Mouse (Mus musculus) intestine, embryonic 14.5 days (tissue): ENCODE results near the gene Prmt3. TPM values are rescaled to one million over a fixed set of nuclear protein-coding genes. Genes with fewer than 3 reads are reported as not detected.
A peak's percentile ranks its signal among the peaks of the same experiment; 100 is the strongest.

Experiments used
- ATAC-seq: fragments of 200-750 bp; cut with Nextera tagmentation; replicated peaks from 2 replicates; pipeline ENCODE4 v1.8.0; 2017; ENCODE audit warnings: low read depth, moderate number of reproducible peaks, moderate TSS enrichment, moderate library complexity; ENCODE audit not compliant: low FRiP score, low TSS enrichment
- DNase-seq: peaks from one replicate; pipeline ENCODE4 v3.0.0-alpha.2; 2018; ENCODE audit warnings: low spot score
- H3K27ac ChIP-seq: fragments of 300-500 bp; sonication (generic); 2 replicates; pipeline ENCODE4 v1.5.1; 2014; ENCODE audit warnings: low read depth, mild to moderate bottlenecking, control low read depth
- H3K27me3 ChIP-seq: fragments of 300-500 bp; sonication (generic); replicated peaks from 2 replicates; pipeline ENCODE4 v1.6.1; 2014; ENCODE audit warnings: low read length, control low read depth; ENCODE audit not compliant: control insufficient read depth, insufficient read depth
- H3K36me3 ChIP-seq: fragments of 300-500 bp; sonication (generic); 2 replicates; pipeline ENCODE4 v1.6.1; 2014; ENCODE audit warnings: low read length, control low read depth; ENCODE audit not compliant: control insufficient read depth, insufficient read depth
- H3K4me1 ChIP-seq: fragments of 300-500 bp; sonication (generic); replicated peaks from 2 replicates; pipeline ENCODE4 v1.6.1; 2014; ENCODE audit warnings: low read length, control low read depth, mixed read lengths; ENCODE audit not compliant: control insufficient read depth, insufficient read depth
- H3K4me2 ChIP-seq: fragments of 300-500 bp; sonication (generic); 2 replicates; pipeline ENCODE4 v1.6.1; 2014; ENCODE audit warnings: low read length
- H3K4me3 ChIP-seq: fragments of 300-500 bp; sonication (generic); 2 replicates; pipeline ENCODE4 v1.5.1; 2014; ENCODE audit warnings: low read depth, low read length, control low read depth, mixed read lengths
- H3K9ac ChIP-seq: fragments of 300-500 bp; sonication (generic); 2 replicates; pipeline ENCODE4 v1.6.1; 2014; ENCODE audit warnings: mild to moderate bottlenecking, low read length
- H3K9me3 ChIP-seq: fragments of 300-500 bp; sonication (generic); 2 replicates; pipeline ENCODE4 v1.6.1; 2016; ENCODE audit warnings: low read length, control low read depth; ENCODE audit not compliant: control insufficient read depth
- WGBS: fragments of 180-500 bp; shearing (Covaris S2); extraction: QIAGEN DNeasy Blood & Tissue Kit; methylation state at CpG from one replicate; pipeline ENCODE4 v1.1.7; 2014; 5-methylcytosine and 5-hydroxymethylcytosine counted together
- polyA plus RNA-seq: library from polyadenylated mRNA; unstranded; fragments of >200 nt; fragmentation: Nextera tagmentation; extraction: Ambion mirVana; gene quantifications from 2 replicates; pipeline ENCODE4 v1.2.1, GENCODE M21; 2014

Prmt3 gene
- polyA plus RNA-seq, 1 experiment from 2014 or later, result 58.3 TPM

DNA sequence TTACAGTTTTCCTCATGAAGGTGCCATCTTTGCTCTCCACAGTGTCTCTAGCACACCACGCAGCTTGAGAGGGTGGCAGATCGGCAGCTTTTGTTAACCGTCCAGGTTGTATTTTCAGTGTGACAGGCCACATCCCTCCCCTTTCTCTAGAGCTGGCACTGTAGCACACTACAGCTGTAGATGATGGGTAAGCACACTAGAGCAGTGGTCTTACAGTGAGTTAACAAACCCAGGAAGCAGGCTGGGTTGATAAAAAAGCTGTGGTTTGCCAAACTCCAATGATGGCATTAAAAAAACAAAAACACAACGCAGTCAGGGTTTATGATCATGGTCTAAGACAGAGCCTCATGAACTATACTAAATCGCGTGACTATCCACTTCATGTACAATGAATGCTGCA is 45.9 kb downstream of the Prmt3 start:
- Histone ChIP-seq H3K9ac (no peak overlapping the region), H3K4me1 (no peaks in the 10 kb centered on the region), H3K4me2 (no peak overlapping the region), H3K27ac (no peak overlapping the region), H3K9me3 (no peaks in the 10 kb centered on the region), H3K4me3 (no peak overlapping the region), H3K27me3 (no peaks in the 10 kb centered on the region), H3K36me3 (peaks cover 32% of the 10 kb centered on the region)
- WGBS, result 94% methylated on average over 6 of the region's 6 CpGs
- DNase-seq (no peak), ATAC-seq (no peak)

DNA sequence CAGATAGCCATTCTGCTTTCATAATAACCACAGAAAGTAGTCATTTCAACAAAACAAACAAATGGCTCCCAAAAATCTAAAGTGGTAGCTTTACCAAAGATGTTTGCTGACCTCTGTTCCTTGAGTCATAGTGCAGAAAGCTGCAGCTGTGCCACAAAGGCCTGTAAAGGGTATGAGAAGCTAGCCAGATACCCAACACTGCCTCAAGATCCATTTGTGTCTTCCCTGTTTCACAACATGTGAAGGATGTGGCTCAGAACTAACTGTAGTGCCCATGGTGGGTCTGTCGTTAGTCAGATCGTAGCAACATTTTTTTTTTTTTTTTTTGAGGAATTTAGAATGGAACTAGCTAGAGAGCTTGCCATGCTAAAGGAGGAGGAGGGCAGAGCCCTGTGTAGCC is 46.4 kb downstream of the Prmt3 start:
- 79% methylated on average over 2 of the region's 2 CpGs for WGBS
- Histone ChIP-seq H3K9me3 (no peaks in the 10 kb centered on the region), H3K4me1 (no peaks in the 10 kb centered on the region), H3K4me2 (no peak overlapping the region), H3K4me3 (no peak overlapping the region), H3K9ac (no peak overlapping the region), H3K27me3 (no peaks in the 10 kb centered on the region), H3K36me3 (peaks cover 36% of the 10 kb centered on the region), H3K27ac (no peak overlapping the region)
- ATAC-seq, result no peak
- no peak for DNase-seq

DNA sequence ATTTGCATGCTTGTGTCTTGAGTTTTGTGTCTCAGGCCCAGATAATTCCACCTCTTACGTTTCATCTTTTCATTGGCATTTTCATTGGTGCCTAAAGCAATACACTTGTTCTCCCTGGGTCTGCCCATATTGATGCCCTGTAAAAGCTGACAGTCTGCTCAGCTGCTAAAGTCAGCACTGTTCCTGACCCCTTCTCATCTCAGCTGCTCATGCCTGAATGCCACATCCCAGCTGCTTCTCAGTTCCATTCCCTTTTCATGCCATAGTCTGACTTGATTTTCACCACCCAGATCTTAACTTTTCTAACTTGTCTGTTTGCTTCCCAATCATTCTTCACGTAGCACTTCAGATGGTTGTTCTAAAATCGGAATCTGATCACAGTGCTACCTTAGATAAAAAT is 47.3 kb downstream of the Prmt3 start:
- ATAC-seq (no peak), DNase-seq (no peak)
- no peak overlapping the region for H3K4me3 ChIP-seq
- H3K4me2 ChIP-seq, result no peak overlapping the region
- 90% methylated on average over 3 of the region's 3 CpGs for WGBS
- H3K27ac ChIP-seq, result no peak overlapping the region
- H3K27me3 ChIP-seq, result no peaks in the 10 kb centered on the region
- H3K36me3 ChIP-seq, result peaks cover 42% of the 10 kb centered on the region
- H3K9me3 ChIP-seq, result no peaks in the 10 kb centered on the region
- no peak overlapping the region for H3K9ac ChIP-seq
- no peaks in the 10 kb centered on the region for H3K4me1 ChIP-seq

DNA sequence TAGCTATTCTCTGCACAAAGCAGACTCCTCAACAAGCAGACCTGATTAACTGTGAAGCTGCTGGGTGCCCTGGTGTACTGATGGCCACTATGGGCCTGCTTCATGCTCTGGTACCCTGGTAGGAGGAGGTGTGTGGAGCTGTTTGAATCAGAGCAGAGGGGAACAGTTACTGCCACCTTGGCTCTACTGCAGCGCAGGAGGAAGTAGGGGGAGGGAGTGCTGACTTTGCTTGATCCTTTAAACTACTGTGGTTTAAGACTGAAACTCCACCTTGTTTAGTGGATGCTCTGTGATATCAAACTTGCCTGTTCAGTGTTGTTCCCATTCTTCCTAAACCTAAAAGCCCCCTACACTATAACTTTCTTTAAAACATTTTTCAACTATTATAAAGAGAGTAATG is 49.8 kb downstream of the Prmt3 start:
- Histone ChIP-seq H3K36me3 (peaks cover 43% of the 10 kb centered on the region), H3K9me3 (no peaks in the 10 kb centered on the region), H3K4me3 (no peak overlapping the region), H3K27me3 (no peaks in the 10 kb centered on the region), H3K4me2 (no peak overlapping the region), H3K9ac (no peak overlapping the region), H3K27ac (no peak overlapping the region), H3K4me1 (no peaks in the 10 kb centered on the region)
- DNase-seq (no peak), ATAC-seq (no peak)
- WGBS, result 89% methylated on average over 1 of the region's 1 CpGs

DNA sequence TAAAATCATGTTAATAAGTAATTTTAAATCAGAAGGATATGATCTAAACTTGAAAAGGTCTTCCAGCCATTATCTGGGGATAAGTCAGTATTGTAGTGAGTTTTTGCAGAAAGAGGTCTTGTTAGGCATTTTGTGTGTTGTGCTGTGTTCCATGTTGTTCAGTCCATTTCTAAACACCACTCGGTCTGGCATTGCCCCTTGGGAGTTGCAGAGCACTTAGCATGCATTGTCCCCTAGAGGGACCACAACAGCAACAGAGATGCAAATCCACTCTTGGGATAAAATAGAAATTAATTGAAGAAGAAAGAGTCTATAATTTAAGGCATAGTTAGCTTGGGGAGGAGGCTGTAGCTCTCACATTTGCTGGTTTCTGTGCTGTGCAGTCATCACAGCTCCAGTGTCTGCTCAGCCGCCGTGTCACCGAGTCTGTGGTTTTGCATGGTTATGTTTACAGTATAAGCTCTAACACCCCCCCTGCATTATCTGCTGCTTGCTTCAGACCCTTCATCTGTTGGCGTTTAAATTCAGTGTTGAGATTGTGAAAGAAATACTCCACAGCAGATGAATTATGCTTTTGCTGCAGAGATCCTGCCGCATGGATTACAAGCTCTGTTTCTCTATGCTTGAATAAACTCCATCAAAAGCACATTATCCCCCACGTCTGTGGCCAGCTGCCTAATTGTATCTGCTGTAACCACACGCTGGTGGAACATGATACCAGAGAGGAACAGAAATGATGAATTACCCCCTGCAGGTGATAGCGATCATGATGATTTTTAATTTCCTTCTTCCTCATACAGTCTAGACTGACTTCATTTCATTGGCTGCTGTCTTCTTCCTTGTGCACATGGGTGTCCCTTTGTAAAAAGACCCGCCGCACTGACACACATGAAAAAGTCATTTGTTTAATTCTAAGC is 64.5 kb downstream of the Prmt3 start:
- ATAC-seq (0 out of 2 replicates have a peak, but pooled peaks have one; percentile 50), DNase-seq (peak; percentile 60)
- Histone ChIP-seq H3K27ac (no peak overlapping the region), H3K4me2 (no peak overlapping the region; the same call in 1 of the 2 replicates), H3K4me3 (no peak overlapping the region), H3K36me3 (peaks cover 13% of the 10 kb centered on the region), H3K9ac (no peak overlapping the region), H3K27me3 (no peaks in the 10 kb centered on the region), H3K9me3 (no peaks in the 10 kb centered on the region), H3K4me1 (peaks cover 16% of the 10 kb centered on the region)
- WGBS, result 40% methylated on average over 11 of the region's 11 CpGs

DNA sequence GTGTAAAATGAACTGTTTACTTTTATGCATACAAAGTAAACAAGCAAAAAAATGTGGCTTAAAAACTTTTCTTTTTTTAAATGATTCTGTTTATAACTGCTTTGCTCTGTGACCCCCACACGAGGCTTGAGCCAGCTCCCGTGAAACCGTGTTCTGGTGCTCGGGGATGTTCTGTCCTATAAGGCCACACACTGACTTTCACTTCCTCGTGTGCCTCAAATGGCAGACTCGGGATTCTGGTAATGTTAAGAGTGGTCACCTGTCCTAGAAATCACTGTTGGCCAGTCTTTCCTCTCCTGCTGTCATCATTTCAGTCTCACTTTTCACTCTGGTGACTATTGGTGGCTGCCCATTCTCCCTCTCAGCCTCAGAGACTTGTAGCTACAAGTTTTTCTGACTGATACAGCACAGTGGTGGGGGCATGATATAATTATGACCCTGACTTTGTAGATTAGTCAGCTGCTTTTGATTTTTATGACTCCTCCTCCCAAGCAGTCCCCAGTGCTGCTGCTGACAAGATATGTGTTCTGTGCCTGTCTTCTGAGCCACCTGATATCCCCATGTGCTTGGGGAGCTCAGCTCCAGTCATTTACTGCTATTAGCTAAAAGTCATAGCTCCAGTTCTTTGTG is 65.3 kb downstream of the Prmt3 start:
- Histone ChIP-seq H3K27me3 (no peaks in the 10 kb centered on the region), H3K36me3 (peaks cover 8% of the 10 kb centered on the region; the same call in 1 of the 2 replicates), H3K4me2 (no peak overlapping the region), H3K4me1 (peaks cover 16% of the 10 kb centered on the region), H3K4me3 (no peak overlapping the region), H3K9ac (no peak overlapping the region), H3K9me3 (no peaks in the 10 kb centered on the region), H3K27ac (no peak overlapping the region)
- ATAC-seq (no peak), DNase-seq (no peak)
- 50% methylated on average over 6 of the region's 6 CpGs for WGBS

DNA sequence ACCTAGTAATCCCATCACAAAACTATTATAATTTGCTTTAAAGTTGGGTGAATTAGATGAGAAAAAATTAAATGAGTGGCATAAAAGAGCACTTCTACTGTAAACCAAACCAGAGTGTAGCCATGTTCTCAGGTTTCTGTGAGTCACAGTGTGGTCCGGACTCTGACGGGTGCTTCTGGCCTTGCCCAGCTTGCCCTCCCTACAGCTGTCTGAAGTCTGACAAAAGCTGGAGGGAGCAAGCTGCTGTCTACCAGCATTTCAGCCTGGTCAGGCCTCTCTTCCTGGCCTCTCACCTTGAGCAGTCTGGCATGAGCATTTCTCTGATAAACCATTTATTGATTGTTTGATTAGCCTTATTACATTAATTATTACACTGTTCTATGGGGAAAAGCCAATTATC is 69.8 kb downstream of the Prmt3 start:
- Histone ChIP-seq H3K27ac (no peak overlapping the region), H3K36me3 (peaks cover 21% of the 10 kb centered on the region), H3K4me3 (no peak overlapping the region), H3K4me1 (peaks cover 7% of the 10 kb centered on the region), H3K9me3 (no peaks in the 10 kb centered on the region), H3K4me2 (no peak overlapping the region), H3K27me3 (no peaks in the 10 kb centered on the region), H3K9ac (no peak overlapping the region)
- ATAC-seq (no peak), DNase-seq (no peak)
- WGBS, result 88% methylated on average over 2 of the region's 2 CpGs

DNA sequence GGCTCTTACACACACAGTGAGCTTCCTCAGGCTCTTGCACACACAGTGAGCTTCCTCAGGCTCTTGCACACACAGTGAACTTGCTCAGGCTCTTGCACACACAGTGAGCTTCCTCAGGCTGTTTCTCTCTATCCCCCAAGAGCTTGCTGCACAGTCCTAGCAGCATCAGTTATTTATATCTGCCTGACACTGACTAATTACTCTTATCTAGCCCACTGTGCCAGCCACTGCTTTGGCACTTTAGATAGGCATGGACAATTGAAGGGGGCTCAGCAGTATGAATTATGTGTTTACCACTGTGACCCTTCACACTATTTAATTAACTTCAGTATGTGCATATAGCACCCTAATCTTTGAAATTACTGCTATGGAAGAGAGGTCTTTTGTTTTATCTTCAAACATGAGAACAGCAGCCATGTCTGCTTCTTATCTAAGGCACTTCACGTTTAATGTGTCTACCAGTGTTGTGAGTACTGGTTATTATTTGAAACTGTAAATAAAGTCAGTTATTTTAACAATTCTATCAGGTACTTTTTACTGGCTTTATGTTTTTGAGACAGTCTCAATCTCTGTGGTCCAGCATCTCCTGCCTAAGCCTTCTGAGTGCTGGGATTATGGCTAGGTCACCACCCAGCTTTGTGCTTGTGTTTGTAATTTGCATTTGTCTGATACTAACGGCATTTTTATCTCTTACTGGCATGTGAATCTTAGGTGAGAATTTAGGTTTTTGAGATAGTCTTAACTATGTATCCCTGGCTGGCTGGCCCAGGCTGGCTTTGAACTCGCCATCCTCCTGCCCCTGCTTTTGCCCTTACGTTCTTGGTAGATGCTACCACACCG is 75.4 kb downstream of the Prmt3 start:
- Histone ChIP-seq H3K9ac (no peak overlapping the region), H3K4me1 (no peaks in the 10 kb centered on the region), H3K9me3 (no peaks in the 10 kb centered on the region), H3K27ac (no peak overlapping the region), H3K4me2 (no peak overlapping the region), H3K4me3 (no peak overlapping the region), H3K36me3 (peaks cover 38% of the 10 kb centered on the region), H3K27me3 (no peaks in the 10 kb centered on the region)
- no peak for DNase-seq
- no peak for ATAC-seq
- 82% methylated on average over 5 of the region's 5 CpGs for WGBS
